Mouse (Mus musculus): ENCODE results near the gene Macf1. TPM values are rescaled to one million over a fixed set of nuclear protein-coding genes. Genes with fewer than 3 reads are reported as not detected.

The Macf1 gene
- polyA plus RNA-seq, 1 experiment from 2014 or later, result 84.1 TPM

DNA sequence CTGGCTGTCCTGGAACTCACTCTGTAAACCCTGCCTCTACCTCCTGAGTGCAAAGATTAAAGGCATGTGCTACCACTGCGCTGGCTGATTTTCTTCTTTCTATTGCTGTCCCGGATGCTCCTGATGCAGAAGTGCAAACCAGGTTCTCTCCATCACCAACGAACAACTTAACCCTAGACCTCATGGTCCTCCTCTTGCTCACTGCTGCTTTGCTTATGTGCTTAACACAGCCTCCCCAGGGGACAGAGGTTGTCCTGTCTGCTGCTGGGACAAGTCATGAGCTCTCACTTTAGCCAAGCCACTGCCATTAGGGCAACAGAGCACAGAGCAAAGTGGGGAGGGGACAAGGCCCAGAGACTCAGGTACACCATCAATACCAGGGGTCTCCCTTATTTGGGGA, 369.7 kb downstream of the Macf1 start:
- CTCF ChIA-PET, result no interaction called here
- ATAC-seq, result no peak
- no peaks in the 10 kb centered on the region for H3K27me3 ChIP-seq
- POLR2A ChIA-PET, result no interaction called here
- no peak for TF ChIP-seq CTCF (IDR thresholded peaks at IDR 0.05)
- DNase-seq (ENCODE audit: low read depth, low spot score), result no peak
- in situ Hi-C loops (cut with MboI; ENCODE audit: low pct_unique_long_range_greater_than_20kb), result no loop called here

DNA sequence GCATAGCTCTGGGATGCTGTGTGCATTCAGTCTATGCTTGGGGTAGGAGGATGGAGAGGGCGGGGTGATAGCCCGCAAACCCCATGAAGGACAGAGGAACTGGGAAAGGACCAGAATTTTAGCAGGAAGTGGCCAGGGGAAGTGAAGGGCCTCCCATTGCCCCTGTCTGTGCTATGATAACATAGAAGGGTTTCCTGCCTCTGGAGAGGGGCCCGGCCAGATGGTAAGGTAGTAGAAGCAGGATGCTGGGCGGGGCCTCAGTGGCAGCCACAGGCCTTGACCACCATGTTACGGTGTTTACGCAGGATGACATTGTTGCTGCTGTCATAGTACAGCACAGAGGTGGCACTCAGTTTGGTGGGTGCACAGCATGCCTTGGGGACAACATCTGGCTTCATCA, 371.1 kb downstream of the Macf1 start:
- CTCF ChIA-PET, result no interaction called here
- H3K27me3 ChIP-seq, result no peaks in the 10 kb centered on the region
- DNase-seq (ENCODE audit: low read depth, low spot score) (no peak), ATAC-seq (no peak)
- TF ChIP-seq CTCF (IDR thresholded peaks at IDR 0.05), result no peak
- in situ Hi-C loops (cut with MboI; ENCODE audit: low pct_unique_long_range_greater_than_20kb), result no loop called here
- POLR2A ChIA-PET, result no interaction called here

DNA sequence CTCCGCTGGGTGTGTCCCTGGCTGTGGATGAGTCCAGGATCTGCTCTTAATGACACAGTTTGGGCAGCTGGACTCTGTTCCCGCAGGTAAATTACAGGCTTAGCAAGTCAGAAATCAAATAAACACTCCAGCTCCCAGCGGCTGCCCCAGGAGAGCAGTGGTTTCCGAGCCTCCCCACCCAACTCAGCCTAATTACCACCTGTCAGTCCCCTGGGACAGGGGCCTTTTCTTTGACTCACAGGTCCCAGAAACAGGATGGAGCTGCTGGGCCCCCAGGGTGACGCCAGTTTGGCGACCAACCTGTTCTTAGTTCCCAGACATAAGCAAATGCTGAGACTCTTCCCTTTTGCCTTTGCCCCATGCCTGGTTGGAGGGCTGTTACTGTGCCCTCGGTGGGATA, 372.3 kb downstream of the Macf1 start:
- ChIA-PET CTCF (no interaction called here), POLR2A (no interaction called here)
- H3K27me3 ChIP-seq, result no peaks in the 10 kb centered on the region
- in situ Hi-C loops (cut with MboI; ENCODE audit: low pct_unique_long_range_greater_than_20kb), result no loop called here
- ATAC-seq, result no peak
- no peak for TF ChIP-seq CTCF (IDR thresholded peaks at IDR 0.05)
- no peak for DNase-seq (ENCODE audit: low read depth, low spot score)

DNA sequence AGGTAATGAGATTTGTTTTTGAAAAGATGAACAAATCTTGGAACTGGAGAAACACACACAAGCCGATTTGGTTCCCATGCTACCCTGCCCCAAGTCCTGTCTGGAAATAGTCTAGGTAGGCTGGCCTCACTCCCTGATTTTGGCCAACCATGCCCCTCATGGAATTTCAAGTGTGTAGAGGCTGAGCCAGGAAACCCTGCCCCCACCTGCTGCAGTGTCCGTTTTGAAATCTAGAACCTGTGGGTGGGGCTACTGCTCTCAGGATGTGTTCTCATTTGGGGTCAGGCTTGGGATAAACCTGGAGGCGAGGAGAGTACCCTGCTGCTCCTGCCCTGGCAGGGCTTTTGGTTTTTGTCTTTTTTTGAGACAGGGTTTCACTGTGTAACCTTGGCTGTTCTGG, 375.9 kb downstream of the Macf1 start:
- no peak for TF ChIP-seq CTCF (IDR thresholded peaks at IDR 0.05)
- POLR2A ChIA-PET, result interaction anchor here (0.6 kb wide), 2 partner anchors 135 to 340 kb away, joined by 3 read pairs; no protein-coding TSS in a partner anchor
- CTCF ChIA-PET, result interaction anchor here (1.4 kb wide), 1 partner anchor 36 kb away, joined by 3 read pairs; no protein-coding TSS in a partner anchor
- H3K27me3 ChIP-seq, result no peaks in the 10 kb centered on the region
- DNase-seq (ENCODE audit: low read depth, low spot score) (no peak), ATAC-seq (no peak)
- in situ Hi-C loops (cut with MboI; ENCODE audit: low pct_unique_long_range_greater_than_20kb), result loop anchor here (10.0 kb wide), 1 partner anchor 367 kb away; no protein-coding TSS in a partner anchor

DNA sequence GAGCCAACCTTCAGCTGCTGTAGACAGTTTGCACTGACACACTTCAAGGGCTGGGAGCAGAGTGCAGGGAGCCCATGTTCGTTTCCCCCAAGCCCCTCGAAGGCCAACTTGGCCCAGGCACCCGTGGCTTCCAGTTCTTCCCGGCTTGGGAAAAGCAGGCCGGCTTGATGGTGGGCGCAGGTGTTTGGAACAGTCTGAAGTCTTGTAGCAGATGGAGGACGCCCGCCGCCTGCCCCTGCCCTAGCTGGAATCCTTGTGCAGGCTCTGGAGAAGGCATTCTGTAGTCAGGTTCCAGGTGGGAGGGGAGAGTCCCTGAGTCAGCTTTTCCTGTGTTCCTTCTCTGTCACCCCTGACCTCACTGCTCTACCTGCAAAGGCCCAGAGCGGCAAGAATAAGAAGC, 377.2 kb downstream of the Macf1 start:
- TF ChIP-seq CTCF (IDR thresholded peaks at IDR 0.05), result no peak
- ChIA-PET POLR2A (no interaction called here), CTCF (interaction anchor here (0.7 to 2.0 kb wide), 2 partner anchors 13 to 61 kb away, joined by 3 to 5 read pairs; no protein-coding TSS in a partner anchor)
- no peak for ATAC-seq
- H3K27me3 ChIP-seq, result no peaks in the 10 kb centered on the region
- DNase-seq (ENCODE audit: low read depth, low spot score), result no peak
- in situ Hi-C loops (cut with MboI; ENCODE audit: low pct_unique_long_range_greater_than_20kb), result loop anchor here (10.0 kb wide), 1 partner anchor 368 kb away; no protein-coding TSS in a partner anchor

DNA sequence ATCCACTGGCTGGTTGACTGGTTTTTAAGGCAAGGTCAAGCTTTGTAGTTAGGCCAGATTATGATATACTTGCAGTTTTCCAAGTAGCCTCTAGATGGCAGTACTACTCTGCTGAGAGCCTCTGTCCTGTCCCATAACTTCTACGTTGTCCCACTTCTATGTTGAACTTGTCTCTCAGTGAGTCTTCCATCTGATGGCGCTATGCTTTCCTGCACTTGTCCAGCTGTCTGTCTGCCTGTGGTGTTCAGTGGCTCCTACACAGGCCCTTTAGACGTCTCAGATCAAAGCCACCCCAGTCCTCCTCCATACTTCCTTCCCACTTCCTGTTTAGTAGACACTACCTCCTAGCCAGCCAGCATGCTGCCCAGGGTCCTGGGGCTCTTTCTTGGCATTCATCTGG, 378.4 kb downstream of the Macf1 start:
- ATAC-seq, result peak; percentile 60
- TF ChIP-seq CTCF (IDR thresholded peaks at IDR 0.05), result peak; percentile 77
- in situ Hi-C loops (cut with MboI; ENCODE audit: low pct_unique_long_range_greater_than_20kb), result loop anchor here (10.0 kb wide), 1 partner anchor 369 kb away; no protein-coding TSS in a partner anchor
- DNase-seq (ENCODE audit: low read depth, low spot score), result no peak
- no peaks in the 10 kb centered on the region for H3K27me3 ChIP-seq
- ChIA-PET CTCF (interaction anchor here (0.6 to 2.0 kb wide), 11 partner anchors 9 to 228 kb away, joined by 3 to 8 read pairs (median 4); no protein-coding TSS in a partner anchor), POLR2A (no interaction called here)

Other genes starting within 250 kb of the Macf1 start
- 64.3 TPM for gene Ndufs5, start 33.8 kb upstream of the Macf1 start, polyA plus RNA-seq (2021)
- gene Akirin1, start 66.0 kb upstream of the Macf1 start, polyA plus RNA-seq (2021), result 30.5 TPM
- gene Rhbdl2, start 103.5 kb upstream of the Macf1 start, polyA plus RNA-seq (2021), result 19.0 TPM
- 0.09 TPM for gene 4933427I04Rik, start 175.3 kb upstream of the Macf1 start, polyA plus RNA-seq (2021)
- gene Mycbp, start 220.5 kb upstream of the Macf1 start, polyA plus RNA-seq (2021), result 45.4 TPM
- gene Rragc, start 233.1 kb upstream of the Macf1 start, polyA plus RNA-seq (2021), result 80.9 TPM
- 0.19 TPM for gene 4930535I16Rik, start 233.7 kb upstream of the Macf1 start, polyA plus RNA-seq (2021)